Mouse (Mus musculus) C2C12 (cell line): ENCODE measurements around the gene Etv5.

ENCODE experiments used
- CTCF ChIP-seq: IDR thresholded peaks from one replicate; pipeline ENCODE4 v1.5.1; 2011; ENCODE audit not compliant: control insufficient read depth, insufficient read depth, insufficient read length
- MYOG ChIP-seq: IDR thresholded peaks from one replicate; pipeline ENCODE4 v1.6.1; 2011; ENCODE audit not compliant: control insufficient read depth, insufficient read length; ENCODE audit errors: extremely low read depth
- USF1 ChIP-seq: IDR thresholded peaks from one replicate; pipeline ENCODE4 v1.6.1; 2011; ENCODE audit warnings: low read depth, mild to moderate bottlenecking, control low read depth, moderate library complexity

DNA sequence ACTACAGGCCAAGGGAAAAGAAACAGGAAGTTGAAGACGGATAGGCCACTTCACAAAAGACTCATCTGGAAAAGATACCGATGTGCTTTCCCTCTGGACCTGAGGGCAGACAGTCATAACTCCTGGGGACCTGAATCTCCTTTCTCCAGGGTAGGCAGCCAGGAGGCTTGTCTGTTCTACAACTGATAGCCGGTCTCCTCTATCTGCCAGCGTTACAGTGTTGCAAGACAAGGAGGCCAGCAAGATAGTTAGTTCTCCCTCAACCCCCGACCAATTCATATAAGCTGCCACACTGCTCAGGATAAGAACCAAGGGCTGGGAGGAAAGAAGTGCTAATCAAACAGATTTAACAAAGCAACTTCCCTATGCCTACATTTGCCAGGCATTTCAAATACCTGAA is 29.5 kb downstream of the Etv5 start:
- TF ChIP-seq CTCF (no peak), MYOG (no peak), USF1 (no peak)
